Mouse (Mus musculus) adrenal gland, adult (tissue): ENCODE measurements at regions not wholly inside any gene's neighbourhood (a gene's known extent, or its start where the extent isn't known, plus 50 kb on each side); places are given as distances from the start of the nearest gene placed in this dataset.
A peak's percentile ranks its signal among the peaks of the same experiment; 100 is the strongest.
"Not testable (repeated sequence)": the region's sequence is repeated elsewhere in the genome, so short reads cannot be mapped to it uniquely, and the experiment has no call there.

Experiments
- DNase-seq, 2 experiments: peaks; one replicate each; pipeline ENCODE4 v3.0.0; 2022 to 2023; ENCODE audit warnings: low spot score in 1 of 2; ENCODE audit not compliant: inconsistent age in 2 of 2

DNA sequence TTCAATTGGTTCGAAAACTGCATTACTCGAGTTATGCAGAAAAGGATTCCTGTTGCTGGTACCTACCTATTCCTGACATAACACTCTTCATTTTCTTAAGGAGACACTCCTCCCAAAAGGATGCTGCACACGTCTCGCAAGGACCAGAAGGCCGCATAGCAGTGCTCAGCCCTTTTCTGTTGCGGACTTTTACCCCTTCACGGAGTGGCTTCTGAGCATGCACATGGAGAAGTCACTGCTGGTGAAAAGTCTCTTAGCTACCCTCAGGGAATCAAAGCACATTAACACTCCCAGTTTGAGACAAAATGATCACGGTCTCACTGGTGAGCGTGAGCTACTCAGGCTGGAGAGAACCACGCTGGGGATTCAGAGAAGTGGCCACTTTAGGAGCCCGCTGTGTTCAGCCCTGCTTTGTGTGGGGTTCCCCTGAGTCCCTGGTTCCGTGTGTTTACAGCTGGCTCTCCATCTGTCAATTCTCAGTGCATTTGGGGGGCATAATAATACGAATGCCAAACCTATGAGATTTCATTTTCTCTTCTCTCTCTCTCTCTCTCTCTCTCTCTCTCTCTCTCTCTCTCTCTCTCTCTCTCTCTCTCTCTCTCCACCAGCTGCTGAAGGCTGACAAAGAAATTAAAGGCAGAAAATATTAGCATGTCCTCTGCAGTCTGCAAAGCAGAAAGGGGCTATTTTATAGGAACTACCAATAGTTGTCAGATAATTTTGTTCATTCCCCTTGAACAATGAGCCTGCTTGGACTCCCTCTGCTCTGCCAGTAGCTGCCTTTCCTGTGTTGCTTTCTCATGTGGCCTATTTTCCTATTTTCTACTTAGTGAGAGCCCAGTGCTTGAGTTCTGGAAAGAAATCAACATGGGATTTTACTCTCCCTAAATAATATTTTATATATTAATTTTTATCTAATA, 160.7 kb downstream of the Basp1 start:
- no peak for DNase-seq

DNA sequence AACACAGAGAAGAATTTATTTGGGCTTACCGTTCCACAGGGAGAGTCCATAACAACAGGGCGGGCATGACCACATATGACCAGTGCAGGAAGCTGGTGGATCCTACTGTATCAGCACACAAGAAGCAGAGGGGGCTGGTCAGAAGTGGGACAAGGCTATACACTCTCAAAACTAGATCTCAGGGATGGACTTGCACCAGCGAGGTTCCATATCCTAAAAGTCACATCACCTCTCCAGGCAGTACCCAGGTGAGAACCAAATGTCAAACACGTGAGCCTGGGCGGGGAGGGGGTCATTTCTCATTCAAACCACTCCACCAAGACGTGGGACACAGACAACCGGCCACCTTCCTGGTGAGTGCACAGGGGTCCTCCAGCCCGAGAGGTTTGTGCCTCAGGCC, 167.9 kb downstream of the Basp1 start:
- DNase-seq, result no peak

DNA sequence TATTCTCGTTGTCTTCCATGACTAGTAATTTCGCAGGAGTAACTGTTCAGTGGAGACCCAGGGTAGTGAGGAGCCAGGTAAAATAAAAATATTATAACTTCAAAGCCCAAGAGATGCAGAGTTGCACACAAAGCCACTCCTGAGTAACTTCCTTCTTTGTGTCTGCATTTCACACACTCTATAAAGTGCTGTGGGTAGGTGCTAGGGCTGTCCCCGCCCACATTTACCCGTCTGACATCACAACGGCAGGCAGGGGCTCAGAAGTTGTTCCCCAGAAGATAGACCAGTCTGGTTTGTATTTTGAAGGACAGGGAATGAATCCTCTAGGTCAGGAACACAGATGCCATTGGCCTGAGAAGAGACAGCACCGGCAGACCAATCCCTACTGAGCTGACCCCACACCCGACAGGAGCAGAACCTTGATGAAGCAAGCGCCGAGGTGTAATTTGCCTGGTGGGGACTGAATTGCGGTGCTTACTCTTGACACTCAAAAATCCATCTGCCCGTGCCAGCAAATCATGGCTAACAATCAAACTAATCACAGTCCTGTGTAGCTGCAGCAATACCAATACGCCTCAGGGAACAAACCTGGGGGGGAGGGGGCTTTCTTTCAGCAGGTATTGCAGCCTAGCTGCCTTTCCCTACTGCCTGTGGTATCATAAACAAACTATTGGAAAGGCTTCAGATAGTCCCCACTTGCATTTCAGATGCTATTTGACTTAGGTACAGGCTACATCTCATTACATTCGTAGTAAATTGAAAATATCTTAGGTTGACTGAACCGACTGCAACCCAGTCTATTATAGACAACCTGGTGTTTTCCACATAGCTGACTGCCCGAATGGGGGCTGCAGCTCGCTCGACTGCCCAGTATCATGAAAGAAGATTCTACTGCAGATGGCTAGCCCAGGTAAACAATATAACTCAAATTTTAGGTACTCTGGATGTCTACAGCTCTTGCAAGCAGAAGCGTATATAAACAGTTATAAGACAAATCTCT, 175.6 kb downstream of the Basp1 start:
- no peak for DNase-seq

DNA sequence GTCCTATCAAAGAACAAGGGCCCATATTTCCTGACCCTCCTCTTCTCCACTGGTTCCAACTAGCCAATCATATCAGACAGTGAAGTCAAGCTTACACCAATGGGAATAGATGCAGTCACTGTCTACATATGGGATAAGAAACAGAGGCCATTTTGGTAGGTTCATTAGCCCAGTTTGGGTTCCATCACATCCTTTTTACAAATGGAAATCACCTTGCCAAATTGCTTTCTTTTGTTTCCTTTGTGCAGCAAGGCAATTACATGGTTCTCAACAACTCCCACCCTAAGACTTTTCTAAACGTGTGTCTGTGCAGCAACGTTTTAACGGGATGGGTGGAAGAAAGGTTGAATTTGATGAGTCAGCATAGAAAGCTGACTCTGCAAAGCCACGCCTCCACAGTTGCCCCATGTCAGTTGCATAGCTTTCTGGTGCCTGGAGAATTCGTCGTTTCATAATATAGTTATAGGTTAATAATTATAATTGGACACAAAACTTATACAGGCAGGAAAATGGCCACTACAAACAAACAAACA, 177.3 kb downstream of the Basp1 start:
- no peak for DNase-seq

DNA sequence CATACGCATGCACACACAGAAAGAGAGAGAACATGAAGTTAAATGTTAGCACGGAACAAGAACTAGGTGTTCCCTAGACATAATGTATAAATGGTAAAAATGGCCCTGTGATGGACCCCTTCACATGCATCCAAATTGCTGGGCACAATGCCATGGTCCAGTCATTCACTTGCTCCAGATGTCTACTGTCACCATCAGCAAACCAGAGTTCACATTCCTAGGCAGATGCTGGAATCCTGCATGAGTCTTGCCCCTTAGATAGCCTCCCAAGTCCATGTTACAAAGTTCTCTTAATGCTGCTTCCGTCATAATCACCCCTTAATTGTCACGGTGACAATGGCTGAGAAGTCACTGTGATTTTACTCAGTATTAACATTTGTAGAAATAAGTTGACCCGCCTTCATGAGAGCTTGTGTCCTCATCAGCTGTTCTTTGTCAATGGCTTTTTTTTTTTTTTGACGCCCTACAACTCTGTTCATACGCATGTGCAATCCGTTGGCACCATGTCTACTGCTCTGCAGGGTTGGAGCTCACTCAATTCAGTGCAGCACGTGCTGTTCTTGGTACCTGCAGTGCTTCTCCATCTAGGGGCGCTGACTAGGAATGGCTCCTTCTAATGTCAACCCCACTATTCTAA, 179.4 kb downstream of the Basp1 start:
- no peak for DNase-seq

DNA sequence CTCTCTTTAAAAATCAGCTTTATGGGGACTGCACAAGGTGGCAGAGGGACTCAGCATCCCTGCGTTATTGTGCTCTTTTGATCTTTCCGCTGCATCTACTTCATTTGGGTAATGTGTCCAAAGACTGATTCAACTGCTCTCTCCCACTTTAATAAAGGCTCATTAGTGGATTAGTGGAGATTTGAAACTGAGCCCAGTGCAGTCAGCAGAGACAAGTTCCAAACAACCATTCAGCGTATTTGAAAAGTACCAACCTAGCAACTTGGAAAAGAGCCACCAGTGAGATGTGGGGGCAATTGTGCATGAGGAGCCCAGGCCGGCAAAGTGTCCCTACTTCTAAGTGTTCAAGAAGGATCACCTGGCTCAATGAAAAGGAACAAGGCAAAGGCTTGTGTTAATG, 183.4 kb downstream of the Basp1 start:
- no peak for DNase-seq

DNA sequence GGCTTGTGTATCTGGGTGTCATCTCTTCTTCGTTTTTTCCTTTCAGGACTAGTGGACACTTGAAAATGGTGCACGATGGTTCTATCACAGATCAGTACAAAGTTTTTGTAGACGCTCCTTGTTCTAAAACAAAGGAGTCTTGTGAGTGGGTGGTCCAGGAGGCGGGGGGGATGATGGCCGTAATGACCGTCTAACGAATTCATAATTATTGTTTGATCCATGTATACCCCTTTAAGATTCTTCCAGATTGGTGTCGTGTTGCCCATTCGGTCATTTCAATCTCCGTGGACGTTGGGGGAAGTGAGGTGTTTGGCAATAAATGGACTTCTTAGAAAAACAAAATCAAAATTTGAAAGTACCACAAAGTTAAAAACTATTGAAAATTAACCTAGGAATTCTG, 183.8 kb downstream of the Basp1 start:
- no peak for DNase-seq

DNA sequence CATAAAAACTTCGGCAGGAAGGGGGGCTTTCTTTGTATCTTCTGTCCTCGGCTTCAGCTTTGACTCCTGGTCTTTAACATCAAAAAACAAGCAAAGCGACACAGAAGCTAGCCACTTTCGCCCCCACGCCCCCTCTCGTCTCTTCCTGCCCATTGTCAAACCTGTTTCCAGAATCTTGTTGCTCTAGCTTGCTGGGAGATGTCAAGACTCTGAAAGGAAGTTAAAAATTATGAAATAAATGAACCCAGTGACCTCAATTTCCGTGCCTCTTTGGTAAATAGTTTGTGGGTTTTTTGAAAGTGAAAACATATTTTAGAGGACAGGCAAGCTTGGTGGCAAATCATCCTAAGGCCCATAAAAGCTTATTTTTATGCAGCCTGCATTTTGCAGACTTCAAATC, 186.1 kb downstream of the Basp1 start:
- DNase-seq, result no peak

DNA sequence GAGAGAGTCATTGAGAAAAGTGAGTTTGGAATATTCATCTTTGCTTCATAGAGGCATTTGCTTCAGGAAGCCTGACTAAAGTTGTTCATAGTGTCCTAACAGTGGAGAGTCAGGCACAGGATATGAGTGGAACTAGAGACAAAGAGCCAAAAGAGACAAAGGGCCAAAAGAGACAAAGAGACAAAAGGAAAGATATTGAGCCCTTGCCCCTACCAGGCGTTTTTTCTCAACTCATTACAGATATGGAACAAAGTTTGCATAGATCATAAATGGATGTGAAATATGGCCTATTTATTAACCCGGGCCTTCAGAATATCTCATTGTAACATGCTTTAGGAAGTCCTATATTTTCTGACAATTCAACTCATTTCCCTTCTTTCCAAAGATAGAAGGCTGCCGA, 187.6 kb downstream of the Basp1 start:
- no peak for DNase-seq

DNA sequence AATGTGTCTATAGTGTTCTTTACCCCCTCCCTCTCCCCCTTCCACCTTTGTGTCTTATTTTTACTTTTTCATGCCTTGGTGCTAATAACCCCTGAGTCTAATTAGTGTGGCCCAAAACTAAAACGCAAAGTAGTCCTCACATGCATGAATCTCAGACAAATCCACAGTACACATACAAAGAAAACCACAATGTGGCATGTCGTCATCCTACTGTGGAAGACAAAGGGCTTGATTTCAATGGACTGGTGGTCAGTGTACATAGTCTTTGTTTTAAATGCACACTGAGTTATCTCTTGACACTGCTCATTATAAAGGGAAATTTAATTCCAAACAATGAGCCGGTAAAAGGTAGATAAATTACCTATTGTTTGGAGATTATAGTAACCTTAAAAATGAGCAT, 188.1 kb downstream of the Basp1 start:
- DNase-seq, result no peak

DNA sequence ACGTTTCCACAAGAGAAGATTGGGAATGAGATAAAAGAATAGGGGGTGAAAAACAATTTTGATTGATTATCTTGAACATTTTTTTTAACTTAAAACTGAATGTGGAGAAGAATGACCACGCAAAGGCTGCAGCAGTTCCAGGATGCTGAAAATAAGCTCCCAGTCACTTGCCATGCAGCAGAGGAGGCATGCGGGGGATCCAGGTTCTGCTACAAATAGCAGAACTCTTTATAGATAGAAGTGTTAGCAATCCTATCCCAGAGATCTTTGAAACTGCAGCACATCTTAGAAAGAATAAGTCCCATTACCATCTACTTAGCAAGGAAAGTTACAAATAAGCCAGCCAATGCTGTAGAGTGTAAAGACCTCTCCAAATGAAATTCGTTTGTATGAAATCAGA, 191.8 kb downstream of the Basp1 start:
- DNase-seq, result no peak

DNA sequence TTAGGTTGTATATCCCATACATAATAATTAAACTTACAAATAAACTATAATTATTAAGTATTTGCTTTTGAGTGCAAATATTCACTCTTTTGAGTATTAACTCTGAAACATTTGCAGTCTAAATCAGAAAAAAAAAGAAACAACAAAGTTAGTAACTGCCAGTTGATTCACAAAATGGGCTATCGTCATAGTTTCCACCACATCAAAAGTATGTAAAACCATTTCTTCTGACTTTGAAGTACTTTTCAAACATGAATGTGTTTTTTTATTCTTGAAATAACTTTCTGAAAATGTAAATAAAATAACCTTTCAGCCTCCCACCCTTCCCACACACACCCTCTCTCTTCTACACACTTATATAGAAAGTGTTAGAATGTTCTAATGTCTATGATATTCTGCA, 197.2 kb downstream of the Basp1 start:
- no peak for DNase-seq

DNA sequence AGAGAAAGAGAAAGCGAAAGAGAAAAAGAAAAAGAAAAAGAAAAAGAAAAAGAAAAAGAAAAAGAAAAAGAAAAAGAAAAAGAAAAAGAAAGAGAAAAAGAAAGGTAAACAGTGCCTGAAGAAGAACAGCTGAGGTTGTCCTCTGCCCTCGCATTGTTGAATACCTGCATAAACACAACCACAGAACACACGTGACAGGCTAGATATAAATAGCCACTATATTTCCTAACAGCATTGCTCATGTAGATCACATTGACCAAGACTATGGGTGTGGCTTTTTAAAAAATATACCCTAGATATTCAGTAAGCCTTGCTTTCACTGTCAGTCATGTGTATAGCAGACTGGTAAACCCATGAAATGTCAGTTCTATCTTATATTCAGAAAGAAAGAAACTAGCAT, 211.5 kb downstream of the Basp1 start:
- DNase-seq, result no peak

DNA sequence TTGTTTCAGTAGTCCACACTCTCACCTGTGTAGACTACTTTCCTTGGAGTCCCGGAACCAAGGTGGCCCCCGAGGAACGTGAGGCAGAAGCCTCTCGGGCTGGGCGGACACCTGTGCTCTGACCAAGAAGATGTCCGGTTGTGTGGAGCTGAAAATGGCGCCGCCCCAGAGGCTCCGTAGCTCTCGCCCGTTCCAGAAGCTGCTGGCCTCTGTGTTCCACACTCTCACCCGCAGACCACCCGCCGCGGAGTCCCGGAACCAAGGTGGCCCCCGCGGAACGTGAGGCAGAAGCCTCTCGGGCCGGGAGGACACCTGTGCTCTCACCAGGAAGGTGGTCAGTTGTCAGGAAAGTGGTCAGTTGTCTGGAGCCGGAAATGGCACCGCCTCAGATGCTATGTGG, 213.3 kb downstream of the Basp1 start:
- not testable (repeated sequence) for DNase-seq

DNA sequence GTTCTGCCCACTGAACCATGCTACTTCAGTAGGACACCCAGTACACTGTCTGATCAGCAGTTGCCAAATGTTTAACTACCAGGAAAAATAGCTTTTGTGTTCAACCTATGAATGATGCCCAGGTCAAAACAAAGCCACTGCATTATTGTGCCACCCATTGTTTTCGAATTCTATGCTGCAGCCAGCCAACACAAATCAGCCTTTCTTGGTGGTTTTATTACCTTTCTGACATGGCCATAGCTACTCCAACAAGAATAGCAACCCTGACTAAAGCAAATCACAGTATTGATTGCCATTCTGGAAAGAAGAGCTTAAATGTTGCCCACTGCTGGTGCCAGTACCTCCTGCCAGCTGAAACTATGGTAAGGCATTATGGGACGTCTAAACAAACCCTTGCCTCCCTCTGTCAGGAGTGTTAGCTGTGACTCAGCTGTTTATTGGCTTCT, 225.7 kb downstream of the Basp1 start:
- no peak for DNase-seq

DNA sequence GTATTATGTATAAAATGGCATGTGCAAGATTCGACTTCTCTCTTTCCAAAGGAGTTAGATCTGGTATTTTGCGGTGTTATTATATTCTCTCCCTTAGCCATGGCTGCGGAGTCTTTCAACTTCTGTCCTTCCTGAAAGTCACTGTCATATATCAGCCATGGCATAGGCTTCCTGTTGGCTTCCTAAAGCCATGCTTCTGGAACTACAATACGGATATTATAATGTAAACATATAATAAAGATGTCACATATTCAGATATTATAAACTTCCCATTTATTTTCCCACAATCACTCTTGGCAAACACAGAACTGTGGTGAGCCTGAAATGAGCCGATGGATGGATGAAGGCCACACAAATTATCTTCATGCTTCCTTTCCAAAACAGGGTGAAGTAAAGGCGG, 240.8 kb downstream of the Basp1 start:
- DNase-seq, result no peak

DNA sequence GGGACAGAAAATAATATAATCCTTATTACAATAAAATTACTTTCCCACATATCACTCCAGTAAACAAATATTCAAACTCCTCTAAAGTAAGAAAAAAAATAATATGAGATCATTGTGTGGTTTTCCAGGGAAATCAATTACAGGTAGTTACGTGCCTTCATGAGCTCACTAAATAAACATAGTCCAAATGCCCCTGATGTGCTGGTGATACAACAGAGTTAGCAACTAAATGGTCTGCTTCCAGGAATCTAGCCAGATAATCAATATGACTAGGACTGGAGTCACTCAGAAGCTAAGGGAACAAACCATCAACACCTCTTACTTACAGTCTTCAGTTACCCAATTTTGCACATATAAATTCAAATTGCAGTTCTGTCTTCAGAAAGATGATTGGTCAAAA, 267.2 kb downstream of the Basp1 start:
- DNase-seq, result no peak

DNA sequence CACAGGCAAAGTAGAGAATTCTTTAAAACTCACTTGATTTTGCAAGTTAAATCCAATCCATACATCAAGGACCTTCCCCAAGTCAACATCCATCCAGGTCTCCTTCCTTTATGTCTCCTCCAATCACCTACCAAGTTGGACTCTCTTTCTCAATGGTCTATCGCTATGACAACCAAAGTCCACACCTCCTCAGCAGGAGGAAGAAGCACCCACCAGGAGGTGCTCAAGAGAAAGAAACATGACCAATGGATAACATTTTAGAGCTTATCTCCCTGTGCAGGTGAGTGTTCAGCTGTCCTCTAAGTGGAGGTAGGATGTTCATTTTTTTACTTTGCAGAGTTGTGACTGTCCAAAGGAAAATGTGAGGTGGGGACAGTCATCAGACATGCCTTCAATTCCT, 269.3 kb downstream of the Basp1 start:
- no peak for DNase-seq

DNA sequence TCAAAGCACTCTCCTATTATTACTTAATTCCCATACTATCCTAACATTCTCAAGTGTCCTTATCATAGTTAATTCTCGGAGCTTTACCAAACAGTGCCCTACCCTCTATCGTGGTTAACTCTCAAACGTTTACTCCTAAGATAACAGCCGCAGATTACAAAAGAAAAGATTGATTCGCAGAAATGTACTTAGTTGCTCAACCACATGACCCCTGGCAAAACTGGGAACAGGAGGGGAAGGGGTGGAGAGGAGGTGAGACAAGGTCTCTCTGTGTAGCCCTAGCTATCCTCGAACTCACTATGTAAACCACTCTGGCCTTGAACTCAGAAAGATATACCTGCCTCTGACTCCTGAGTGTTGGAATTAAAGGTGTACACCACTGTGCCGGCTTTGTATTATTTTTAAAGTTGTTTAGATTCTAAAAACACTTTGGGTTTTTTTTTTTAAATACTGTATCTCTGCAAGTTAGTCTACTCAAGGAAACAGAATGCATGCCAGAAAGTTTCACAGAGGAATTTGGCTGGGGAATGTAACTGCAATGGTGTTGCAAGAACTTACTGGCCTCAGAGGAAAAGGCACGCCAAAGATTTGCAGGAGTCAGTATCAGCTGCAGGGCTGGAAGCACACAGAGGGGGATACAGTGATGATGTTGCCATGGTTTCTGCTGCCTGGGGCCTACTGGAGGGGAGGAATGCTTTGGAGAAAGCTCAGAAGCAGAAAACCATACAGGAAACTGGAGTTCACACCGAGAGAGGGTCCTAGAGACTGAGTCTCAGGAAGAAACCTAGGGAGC, 273.0 kb downstream of the Basp1 start:
- DNase-seq, result peak in 1 of 2 experiments; percentile 28

DNA sequence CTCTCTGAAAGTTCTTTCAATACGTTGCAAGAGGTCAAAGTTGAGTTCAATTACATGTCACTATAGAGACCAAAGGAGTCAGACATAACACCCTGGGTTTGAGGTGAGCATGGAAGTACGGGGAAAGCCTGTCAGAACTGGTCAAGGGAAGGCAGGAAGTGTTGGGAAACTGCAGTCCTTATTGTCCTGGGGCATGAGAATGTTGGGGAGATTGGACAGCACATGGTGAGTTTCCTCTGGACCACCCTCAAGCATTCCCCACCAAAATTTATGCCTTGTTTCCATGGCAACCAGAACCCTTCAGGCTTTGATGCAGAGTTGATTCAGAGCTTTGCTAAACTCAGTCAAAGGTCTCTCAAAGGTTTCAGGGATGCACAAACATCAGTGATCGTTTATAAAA, 276.5 kb downstream of the Basp1 start:
- DNase-seq, result no peak
